Mouse (Mus musculus): ENCODE data around the gene Hc. TPM values are rescaled to one million over a fixed set of nuclear protein-coding genes. Genes with fewer than 3 reads are reported as not detected.

The Hc gene
- total RNA-seq, 2 experiments from 2014 or later, result not detected

DNA sequence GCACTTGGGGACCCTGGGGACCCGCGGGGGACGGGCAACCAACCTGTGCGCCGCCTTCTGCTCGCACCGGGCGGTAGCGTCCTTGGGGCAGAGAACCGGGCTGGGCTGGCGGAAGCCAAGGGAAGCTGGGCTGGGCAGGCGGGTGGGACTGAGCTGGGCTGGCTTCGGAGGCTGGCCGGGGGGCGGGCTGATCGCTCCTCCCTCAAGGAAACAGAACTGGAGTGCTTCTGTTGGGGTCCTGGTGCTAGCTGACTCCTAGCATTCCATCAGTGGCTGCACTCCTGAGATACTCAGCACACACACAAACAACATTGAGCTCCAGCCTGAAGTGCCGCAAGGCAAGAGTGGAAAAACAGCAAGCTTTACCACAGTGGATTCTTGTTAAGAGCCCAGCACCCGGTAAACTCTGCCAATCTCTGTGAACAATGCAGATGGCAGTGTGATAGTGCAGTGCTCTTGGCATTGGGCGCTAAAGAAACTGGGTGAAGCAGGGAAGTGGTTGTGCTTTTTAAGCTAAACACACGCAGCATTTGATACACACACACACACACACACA is 99.7 kb downstream of the Hc start, which contains the start of gene Traf1:
Gene Traf1, minus strand, starts transcription at position 292 of the 556 bp plus-strand sequence.
- intact Hi-C loops (cut with DNase I), result no loop called here
- DNase-seq (ENCODE audit: low spot score), result peak; percentile 38

GRCm38 (mm10) chr2:34960966-34961365 is 100.3 kb downstream of the Hc start:
- no peak for DNase-seq (ENCODE audit: low spot score)
- intact Hi-C loops (cut with DNase I), result no loop called here

DNA sequence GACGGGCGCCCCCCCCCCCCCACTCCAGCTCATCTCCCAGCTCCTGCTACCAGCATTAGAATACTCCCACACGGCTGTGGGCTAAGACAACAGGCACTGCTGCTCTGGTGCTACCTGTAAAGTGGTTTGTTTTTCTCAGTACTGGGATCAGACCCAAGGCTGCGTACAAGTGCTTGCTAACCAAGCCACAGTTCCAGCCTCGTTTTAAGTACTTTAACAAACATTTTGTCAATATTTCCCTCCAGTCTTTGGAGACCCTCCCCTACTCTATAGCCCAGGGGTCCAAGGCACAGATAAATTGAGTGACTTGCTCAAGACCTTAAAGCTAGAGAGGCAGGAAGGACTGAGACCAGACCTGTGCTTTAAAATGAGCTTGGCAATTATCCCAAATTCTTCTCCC is 100.8 kb downstream of the Hc start:
- no peak for DNase-seq (ENCODE audit: low spot score)
- intact Hi-C loops (cut with DNase I), result no loop called here

DNA sequence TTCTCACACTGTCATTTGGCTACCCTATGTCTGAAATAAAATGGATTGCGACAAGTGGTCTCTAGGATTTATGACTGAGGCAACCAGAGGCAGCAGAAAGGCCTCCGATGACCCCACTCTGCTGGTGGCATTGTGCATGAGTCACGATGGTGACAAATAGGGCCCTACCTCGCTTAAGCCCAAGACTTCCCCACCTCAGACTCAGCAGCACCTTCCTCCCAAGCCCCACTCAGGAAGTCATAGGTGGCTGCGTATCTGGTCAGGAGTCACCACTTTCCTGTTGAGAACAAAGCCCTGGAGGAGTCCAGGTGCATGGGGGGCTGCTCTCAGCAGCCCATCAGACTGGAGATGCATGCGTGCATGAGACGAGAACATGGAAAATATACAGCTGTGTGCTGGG is 102.7 kb downstream of the Hc start:
- DNase-seq (ENCODE audit: low spot score), result no peak
- intact Hi-C loops (cut with DNase I), result no loop called here

- no peak for DNase-seq (ENCODE audit: low spot score)
- intact Hi-C loops (cut with DNase I), result no loop called here
Observed at GRCm38 (mm10) chr2:34958036-34958435, 103.2 kb downstream of the Hc start.

- intact Hi-C loops (cut with DNase I), result no loop called here
- DNase-seq (ENCODE audit: low spot score), result no peak
Observed at GRCm38 (mm10) chr2:34957405-34957804, 103.8 kb downstream of the Hc start.

- intact Hi-C loops (cut with DNase I), result no loop called here
- no peak for DNase-seq (ENCODE audit: low spot score)
Observed at GRCm38 (mm10) chr2:34956941-34957340, 104.3 kb downstream of the Hc start.

DNA sequence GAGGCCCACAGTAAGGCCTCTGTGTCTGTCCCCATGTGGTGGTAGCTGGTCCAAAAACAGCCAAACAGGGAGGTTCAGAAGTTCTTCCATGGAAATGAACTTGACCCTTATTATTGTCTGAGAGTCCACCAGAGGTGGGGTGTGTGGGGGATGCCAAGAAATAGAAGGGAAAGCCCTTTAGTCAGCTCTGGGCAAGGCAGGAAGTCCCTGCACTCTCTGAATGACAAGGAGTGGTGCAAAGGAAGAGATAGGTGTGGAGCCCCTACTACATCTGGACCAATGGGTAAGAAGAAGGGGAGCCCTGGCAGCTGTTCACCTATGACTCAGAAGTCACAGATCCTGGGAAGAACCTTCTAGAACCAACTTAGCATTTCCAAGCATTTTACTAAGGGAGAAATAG is 106.9 kb downstream of the Hc start:
- intact Hi-C loops (cut with DNase I), result no loop called here
- DNase-seq (ENCODE audit: low spot score), result no peak

DNA sequence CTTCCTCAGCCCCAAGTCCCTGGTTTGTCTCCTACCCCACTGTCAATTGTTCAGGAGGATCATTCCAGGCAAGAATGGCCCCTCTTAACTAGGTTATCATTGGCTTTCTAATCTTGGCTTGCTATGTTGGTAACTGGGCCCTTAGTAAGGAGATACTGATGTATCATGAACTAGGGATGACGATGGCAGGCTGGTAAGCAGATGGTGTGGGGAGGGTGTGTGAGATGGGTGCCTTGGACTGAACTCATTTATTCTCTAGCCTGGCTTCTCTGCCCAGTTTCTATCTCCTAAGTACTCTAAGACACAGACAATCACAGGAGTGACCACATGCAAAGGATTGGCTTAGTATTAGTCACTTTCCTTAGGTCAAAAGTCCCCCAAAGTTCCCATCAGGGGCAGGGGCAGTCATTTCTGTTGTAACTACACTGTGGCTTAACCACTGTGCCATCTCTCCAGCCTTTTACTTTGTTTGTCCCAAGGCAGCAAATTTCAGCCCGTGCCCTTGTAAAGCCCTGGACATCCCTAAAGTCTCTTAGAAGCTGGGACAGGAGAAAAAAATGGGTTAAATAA is 107.6 kb downstream of the Hc start:
- DNase-seq (ENCODE audit: low spot score), result no peak
- intact Hi-C loops (cut with DNase I), result no loop called here

DNA sequence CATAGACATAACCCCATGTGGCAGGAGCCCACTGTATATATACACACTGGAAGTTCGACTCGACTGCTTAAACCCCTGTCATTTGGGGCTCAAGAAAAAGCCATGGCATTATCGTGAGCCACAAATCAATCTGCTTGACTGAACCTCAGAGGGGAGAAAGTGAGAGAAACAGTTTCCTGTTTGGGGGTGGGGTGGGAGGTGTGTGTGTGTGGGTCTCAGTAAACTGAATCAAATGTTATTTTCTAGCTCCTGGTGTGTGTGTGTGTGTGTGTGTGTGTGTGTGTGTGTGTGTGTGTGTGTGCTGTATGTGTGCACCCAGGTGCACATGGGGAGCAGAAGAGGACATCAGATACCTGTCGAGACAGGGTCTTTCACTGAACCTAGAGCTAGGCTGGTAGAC is 108.2 kb downstream of the Hc start:
- intact Hi-C loops (cut with DNase I), result no loop called here
- DNase-seq (ENCODE audit: low spot score), result no peak

GRCm38 (mm10) chr2:34951469-34951868 is 109.8 kb downstream of the Hc start:
- intact Hi-C loops (cut with DNase I), result no loop called here
- DNase-seq (ENCODE audit: low spot score), result no peak

DNA sequence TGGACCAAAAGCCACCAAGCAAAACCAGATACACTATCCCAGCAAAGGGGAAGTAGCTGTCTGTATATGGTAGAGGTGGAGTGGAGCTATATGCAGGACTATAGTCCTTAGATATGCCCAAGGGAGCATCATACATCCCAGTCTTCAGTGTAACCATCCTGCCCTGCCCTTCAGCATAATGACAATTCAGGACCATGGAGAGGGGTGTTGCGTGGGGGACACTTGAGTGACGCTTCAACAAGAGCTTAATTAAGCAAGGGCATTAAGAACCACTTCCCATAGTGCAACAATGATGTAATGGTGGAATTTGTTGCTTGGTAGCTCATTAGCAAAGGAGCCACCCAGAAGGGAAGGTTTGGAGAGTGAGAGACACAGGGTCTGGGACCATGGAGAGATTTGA is 112.6 kb downstream of the Hc start:
- no peak for DNase-seq (ENCODE audit: low spot score)
- intact Hi-C loops (cut with DNase I), result no loop called here

DNA sequence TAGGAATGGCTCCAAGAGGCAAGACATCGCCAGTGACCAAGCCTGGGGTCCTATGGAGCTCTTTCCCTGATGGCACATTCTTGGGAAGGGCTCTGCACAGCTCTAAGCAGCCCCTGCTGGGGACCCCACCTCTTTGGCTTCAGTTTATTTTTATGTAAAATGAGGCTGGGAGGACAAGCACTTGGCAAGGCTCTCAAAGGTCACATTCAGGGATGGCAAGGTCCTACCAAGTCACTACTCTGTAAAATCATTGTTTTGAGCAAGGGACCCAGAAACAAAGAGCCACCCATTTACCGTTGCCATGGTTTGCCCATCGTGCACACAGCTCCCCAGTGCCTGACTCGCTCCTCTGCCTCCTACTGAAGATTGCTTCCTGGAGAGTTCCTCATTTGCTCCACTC is 115.2 kb downstream of the Hc start:
- no peak for DNase-seq (ENCODE audit: low spot score)
- intact Hi-C loops (cut with DNase I), result no loop called here

- intact Hi-C loops (cut with DNase I), result no loop called here
- DNase-seq (ENCODE audit: low spot score), result no peak
Observed at GRCm38 (mm10) chr2:34945580-34945979, 115.7 kb downstream of the Hc start.

- intact Hi-C loops (cut with DNase I), result no loop called here
- DNase-seq (ENCODE audit: low spot score), result peak; percentile 52
Observed at GRCm38 (mm10) chr2:34944761-34945160, 116.5 kb downstream of the Hc start.

DNA sequence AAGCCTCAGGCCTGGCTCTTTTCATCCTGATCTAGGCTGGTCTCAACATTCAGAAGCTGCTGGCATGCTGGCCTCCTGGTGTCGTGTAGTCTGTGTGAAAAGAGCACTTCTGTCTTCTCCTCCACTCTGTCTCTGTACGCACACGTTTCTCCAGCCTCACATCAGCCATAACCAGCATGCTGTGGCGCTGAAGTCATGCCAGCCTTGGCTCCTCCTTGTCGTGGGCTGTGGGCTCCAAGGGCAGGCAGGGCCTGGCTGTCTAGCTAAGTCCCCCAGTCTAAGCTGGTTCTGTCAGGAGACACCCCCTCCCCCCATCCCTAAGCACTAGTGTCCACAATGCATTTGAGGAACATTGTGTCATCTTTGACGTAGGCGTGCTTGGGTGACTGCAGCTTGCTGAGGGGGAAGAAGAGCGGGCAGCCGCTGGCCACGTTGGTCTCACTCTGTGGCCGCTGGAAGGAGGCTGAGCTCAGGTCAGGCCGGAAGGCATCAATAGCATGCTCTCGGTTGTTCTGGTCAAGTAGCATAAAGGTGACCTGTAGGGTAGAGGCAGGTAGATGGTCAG is 117.6 kb downstream of the Hc start:
- intact Hi-C loops (cut with DNase I), result no loop called here
- DNase-seq (ENCODE audit: low spot score), result no peak

- no peak for DNase-seq (ENCODE audit: low spot score)
- intact Hi-C loops (cut with DNase I), result no loop called here
Observed at GRCm38 (mm10) chr2:34941061-34941675, 120.1 kb downstream of the Hc start.

GRCm38 (mm10) chr2:34940246-34940645 is 121.0 kb downstream of the Hc start:
- DNase-seq (ENCODE audit: low spot score), result no peak
- intact Hi-C loops (cut with DNase I), result no loop called here

DNA sequence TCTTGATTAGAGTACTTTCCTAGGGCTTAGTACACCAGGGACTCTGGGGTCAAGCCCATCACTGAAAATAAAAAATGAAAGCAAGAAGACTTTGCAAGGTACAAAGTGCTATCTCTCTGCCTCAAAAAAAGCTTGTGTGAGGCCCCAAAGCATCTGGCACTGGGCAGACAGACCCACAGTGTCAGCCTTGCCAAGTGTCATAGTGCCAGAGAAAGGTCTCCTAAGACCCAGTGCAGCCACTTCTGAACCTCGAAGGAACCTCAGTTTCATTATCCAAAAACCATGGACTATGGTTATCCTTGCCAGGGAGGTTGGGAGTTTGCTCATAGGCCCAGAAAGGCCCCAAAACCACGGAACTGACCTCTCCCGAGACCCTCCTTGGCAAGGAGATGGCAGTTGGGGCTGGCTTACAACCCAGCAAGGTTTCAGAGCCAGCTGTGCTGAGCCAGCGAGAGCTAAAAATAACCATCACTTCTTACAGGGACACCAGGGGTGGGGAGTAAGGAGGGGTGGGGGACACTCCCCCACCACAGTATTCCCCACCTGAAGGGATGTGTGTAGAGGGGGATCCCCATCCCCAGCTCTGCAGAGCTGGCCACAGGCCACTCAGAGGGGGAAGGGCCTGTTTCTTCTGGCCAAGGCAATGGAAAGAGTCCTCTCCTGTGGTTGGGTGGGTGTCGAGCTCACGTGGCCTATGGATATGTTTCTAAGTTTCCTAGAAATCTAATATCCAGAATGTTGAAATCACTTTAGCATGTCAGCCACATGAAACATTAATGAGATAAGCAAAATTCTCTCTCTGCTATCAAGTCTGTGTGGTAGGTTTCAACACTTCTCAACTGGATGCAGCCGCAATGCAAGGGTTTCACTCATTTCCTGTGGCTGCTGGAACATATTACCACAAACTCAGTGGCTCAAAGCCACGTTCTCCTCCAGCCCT is 122.7 kb downstream of the Hc start:
- peak; percentile 17 for DNase-seq (ENCODE audit: low spot score)

GRCm38 (mm10) chr2:34937460-34937859 is 123.8 kb downstream of the Hc start:
- no peak for DNase-seq (ENCODE audit: low spot score)
- intact Hi-C loops (cut with DNase I), result no loop called here

More for the DNA sequence above, 122.7 kb downstream of the Hc start:
- intact Hi-C loops (cut with DNase I), result no loop called here
